Mouse (Mus musculus): ENCODE data around the gene Gtf3c3. TPM values are rescaled to one million over a fixed set of nuclear protein-coding genes. Genes with fewer than 3 reads are reported as not detected.

Gtf3c3 gene
- total RNA-seq, 2 experiments from 2014 or later = 6.8 to 10.3 TPM

Other genes starting within 250 kb of the Gtf3c3 start
- gene Hecw2, start 243.8 kb downstream of the Gtf3c3 start, total RNA-seq (2021) = 1 to 10 TPM; 3.1 to 5.2 TPM
- not detected for gene Ccdc150, start 188.3 kb downstream of the Gtf3c3 start, total RNA-seq (2021)
- 1 to 10 TPM; 2.2 to 2.9 TPM for gene Pgap1, start 118.7 kb upstream of the Gtf3c3 start, total RNA-seq (2021)